Mouse (Mus musculus) limb, embryonic 14.5 days (tissue): ENCODE measurements at regions not wholly inside any gene's neighbourhood (a gene's known extent, or its start where the extent isn't known, plus 50 kb on each side); places are given as distances from the start of the nearest gene placed in this dataset.

Experiments used
- ATAC-seq: fragments of 200-750 bp; cut with Nextera tagmentation; 2 replicates; pipeline ENCODE4 v1.8.0; 2017; ENCODE audit warnings: low read depth, moderate number of reproducible peaks, moderate TSS enrichment; ENCODE audit not compliant: low FRiP score
- DNase-seq: peaks from one replicate; pipeline ENCODE4 v3.0.0-alpha.2; 2015; ENCODE audit warnings: low spot score
- H3K27ac ChIP-seq: fragments of 300-500 bp; sonication (generic); replicated peaks from 2 replicates; pipeline ENCODE4 v1.5.1; 2014; ENCODE audit warnings: low read depth, mild to moderate bottlenecking, low read length, moderate library complexity, mixed read lengths
- H3K27me3 ChIP-seq: fragments of 300-500 bp; sonication (generic); 2 replicates; pipeline ENCODE4 v1.6.1; 2014; ENCODE audit warnings: low read length, mixed read lengths; ENCODE audit not compliant: control insufficient read depth, insufficient read depth
- H3K36me3 ChIP-seq: fragments of 300-500 bp; sonication (generic); 2 replicates; pipeline ENCODE4 v1.6.1; 2014; ENCODE audit warnings: mild to moderate bottlenecking, low read length, moderate library complexity, mixed read lengths; ENCODE audit not compliant: control insufficient read depth, insufficient read depth
- H3K4me1 ChIP-seq: fragments of 300-500 bp; sonication (generic); 2 replicates; pipeline ENCODE4 v1.6.1; 2014; ENCODE audit warnings: antibody characterized with exemption, low read length, mixed read lengths; ENCODE audit not compliant: control insufficient read depth, insufficient read depth
- H3K4me2 ChIP-seq: fragments of 300-500 bp; sonication (generic); replicated peaks from 2 replicates; pipeline ENCODE4 v1.6.1; 2014; ENCODE audit warnings: low read depth, mild to moderate bottlenecking, low read length, moderate library complexity; ENCODE audit not compliant: severe bottlenecking
- H3K4me3 ChIP-seq: fragments of 300-500 bp; sonication (generic); replicated peaks from 2 replicates; pipeline ENCODE4 v1.5.1; 2014; ENCODE audit warnings: low read length
- H3K9ac ChIP-seq: fragments of 300-500 bp; sonication (generic); 2 replicates; pipeline ENCODE4 v1.6.1; 2014; ENCODE audit warnings: mild to moderate bottlenecking, low read depth, low read length, moderate library complexity; ENCODE audit not compliant: severe bottlenecking
- H3K9me3 ChIP-seq: fragments of 300-500 bp; sonication (generic); 2 replicates; pipeline ENCODE4 v1.6.1; 2016; ENCODE audit warnings: low read length; ENCODE audit not compliant: control insufficient read depth
- POLR2A ChIP-seq: fragments of 200-500 bp; IDR thresholded peaks from 2 replicates; pipeline ENCODE4 v1.8.0; 2012; ENCODE audit warnings: inconsistent platforms, mild to moderate bottlenecking, moderate library complexity, borderline replicate concordance; ENCODE audit not compliant: insufficient read depth, insufficient read length; ENCODE audit errors: extremely low read depth
- WGBS: fragments of 180-500 bp; shearing (Covaris S2); extraction: QIAGEN DNeasy Blood & Tissue Kit; methylation state at CpG from one replicate; pipeline ENCODE4 v1.1.7; 2014; 5-methylcytosine and 5-hydroxymethylcytosine counted together

- TF ChIP-seq POLR2A, result no peak
- Histone ChIP-seq H3K4me1 (peaks cover 10% of the 10 kb centered on the region; the same call in 1 of the 2 replicates), H3K27ac (no peak overlapping the region), H3K36me3 (no peaks in the 10 kb centered on the region), H3K4me2 (no peak overlapping the region), H3K4me3 (no peak overlapping the region), H3K9ac (no peak overlapping the region), H3K27me3 (no peaks in the 10 kb centered on the region), H3K9me3 (no peaks in the 10 kb centered on the region)
- no peak for ATAC-seq
- 84% methylated on average over 6 of the region's 6 CpGs for WGBS
- DNase-seq, result no peak
These were observed 346.1 kb downstream of the Wdr11 start for GRCm38 (mm10) chr7:129937715-129938114.

DNA sequence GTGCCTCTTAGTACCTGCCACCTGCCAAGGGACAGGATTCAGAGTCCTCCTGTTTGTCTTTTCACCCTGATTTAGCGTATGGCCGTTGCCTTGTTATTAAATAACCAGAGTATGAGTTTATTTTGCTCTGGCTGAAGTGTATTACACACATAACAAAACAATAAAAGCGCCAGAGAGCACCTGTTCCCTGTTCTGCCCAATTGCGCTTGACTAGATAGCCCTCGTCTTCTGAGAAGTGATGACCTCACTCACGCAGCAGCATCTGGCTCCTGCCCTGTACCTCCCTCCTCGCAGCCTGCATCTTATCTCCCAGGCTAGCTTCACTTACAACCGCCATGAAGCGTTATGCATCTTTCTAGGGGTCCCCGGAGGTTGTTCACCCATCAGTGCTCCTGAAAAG lies 346.5 kb downstream of the Wdr11 start:
- H3K9ac ChIP-seq, result no peak overlapping the region
- TF ChIP-seq POLR2A, result no peak
- WGBS, result 83% methylated on average over 10 of the region's 10 CpGs
- no peak overlapping the region for H3K27ac ChIP-seq
- DNase-seq, result no peak
- ATAC-seq, result no peak
- no peak overlapping the region for H3K4me3 ChIP-seq
- no peak overlapping the region for H3K4me2 ChIP-seq
- H3K27me3 ChIP-seq, result no peaks in the 10 kb centered on the region
- H3K4me1 ChIP-seq, result peaks cover 10% of the 10 kb centered on the region; the same call in 1 of the 2 replicates
- no peaks in the 10 kb centered on the region for H3K9me3 ChIP-seq
- no peaks in the 10 kb centered on the region for H3K36me3 ChIP-seq

DNA sequence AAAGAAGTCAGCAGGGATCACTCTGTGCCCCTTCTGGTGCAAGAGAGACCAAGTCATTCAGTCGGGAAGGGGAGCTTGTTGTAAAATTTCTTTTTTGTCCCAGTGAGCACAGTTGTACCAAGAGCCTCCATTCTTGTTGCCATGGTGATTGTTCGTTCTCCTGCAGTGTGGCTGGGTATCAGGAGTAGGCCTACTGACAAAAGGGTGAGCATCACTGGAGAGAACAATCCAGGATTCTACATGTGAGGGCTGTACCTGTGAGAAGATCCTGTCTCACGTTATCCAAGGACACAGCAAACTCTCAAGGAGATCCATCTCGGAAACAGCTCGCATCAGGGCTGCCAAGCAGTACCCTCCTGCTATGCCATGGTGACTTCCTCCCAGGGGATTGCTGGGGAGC lies 347.6 kb downstream of the Wdr11 start:
- 87% methylated on average over 5 of the region's 5 CpGs for WGBS
- H3K36me3 ChIP-seq, result no peaks in the 10 kb centered on the region

DNA sequence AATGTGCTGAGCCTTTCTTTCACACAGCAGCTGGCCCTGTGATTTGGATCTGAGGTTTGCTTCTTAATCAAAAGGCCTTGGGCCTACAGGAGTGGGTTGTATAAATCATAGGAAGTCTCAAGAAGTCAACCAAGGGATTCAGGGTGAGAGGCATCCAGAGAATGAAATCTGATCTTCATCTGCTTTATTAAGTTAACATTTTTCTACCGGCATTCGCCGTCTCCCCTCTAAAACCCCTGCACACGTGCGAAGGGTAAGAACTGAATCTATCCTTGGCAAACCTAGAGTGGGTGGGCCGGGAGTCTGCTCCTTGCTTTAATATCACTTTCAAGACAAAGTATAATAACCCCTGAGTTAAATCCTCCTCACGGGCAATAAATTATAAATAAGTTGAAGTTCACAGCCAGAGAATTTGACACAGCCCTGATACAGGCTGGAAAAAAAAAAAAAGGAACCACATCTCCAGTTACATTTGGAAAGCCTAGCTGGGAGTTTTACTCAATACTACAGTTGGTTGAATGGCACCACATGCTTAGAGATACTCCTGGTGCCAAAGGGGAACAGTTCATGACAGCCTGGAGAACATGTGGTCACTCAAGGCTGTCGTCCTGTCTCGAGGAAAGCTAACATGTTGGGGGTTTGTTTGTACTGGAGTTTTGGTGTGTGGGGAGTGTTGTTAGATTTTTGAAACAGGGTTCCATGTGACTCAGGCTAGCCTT lies 349.8 kb downstream of the Wdr11 start:
- peak; percentile 52 for DNase-seq
- Histone ChIP-seq H3K4me3 (no peak overlapping the region), H3K36me3 (no peaks in the 10 kb centered on the region), H3K27me3 (no peaks in the 10 kb centered on the region), H3K27ac (no peak overlapping the region), H3K9me3 (no peaks in the 10 kb centered on the region), H3K4me2 (no peak overlapping the region), H3K4me1 (peaks cover 10% of the 10 kb centered on the region; the same call in 1 of the 2 replicates), H3K9ac (no peak overlapping the region)
- peak; percentile 41; the same call in 1 of the 2 replicates for ATAC-seq
- no peak for TF ChIP-seq POLR2A
- WGBS, result 26% methylated on average over 9 of the region's 9 CpGs

More for the DNA sequence above, 347.6 kb downstream of the Wdr11 start:
- Histone ChIP-seq H3K9me3 (no peaks in the 10 kb centered on the region), H3K4me2 (no peak overlapping the region), H3K9ac (no peak overlapping the region), H3K27me3 (no peaks in the 10 kb centered on the region), H3K4me3 (no peak overlapping the region), H3K4me1 (peaks cover 10% of the 10 kb centered on the region; the same call in 1 of the 2 replicates), H3K27ac (no peak overlapping the region)
- no peak for ATAC-seq
- DNase-seq, result no peak
- no peak for TF ChIP-seq POLR2A

DNA sequence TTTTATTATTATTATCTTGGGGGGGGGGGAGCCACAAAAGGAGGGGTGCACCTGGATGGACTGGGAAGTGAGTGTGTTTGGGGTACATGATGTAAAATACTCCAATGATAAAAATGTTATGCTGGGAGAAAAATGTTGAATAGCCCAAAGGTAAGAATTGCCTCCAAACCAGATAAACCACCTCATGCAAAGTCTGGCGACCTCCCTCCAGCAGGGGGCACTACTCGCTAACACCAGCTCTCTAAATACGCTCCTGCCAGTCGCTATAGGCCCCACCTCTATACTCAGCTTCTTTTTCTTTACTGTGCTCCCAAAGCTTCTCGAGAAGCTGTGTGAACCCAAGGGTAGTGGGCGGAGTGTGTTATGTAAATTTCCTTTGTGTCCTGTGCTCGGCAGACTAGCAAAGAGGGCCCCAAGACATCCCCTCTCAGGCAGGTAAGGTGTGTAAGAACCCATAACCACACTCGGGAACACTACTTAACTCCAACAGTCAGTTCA lies 357.0 kb downstream of the Wdr11 start:
- no peak overlapping the region for H3K4me3 ChIP-seq
- H3K4me1 ChIP-seq, result no peaks in the 10 kb centered on the region
- no peak for DNase-seq
- H3K9me3 ChIP-seq, result no peaks in the 10 kb centered on the region
- no peak for TF ChIP-seq POLR2A
- H3K27ac ChIP-seq, result no peak overlapping the region
- 74% methylated on average over 8 of the region's 8 CpGs for WGBS
- no peaks in the 10 kb centered on the region for H3K27me3 ChIP-seq
- H3K9ac ChIP-seq, result no peak overlapping the region
- ATAC-seq, result no peak
- no peak overlapping the region for H3K4me2 ChIP-seq
- no peaks in the 10 kb centered on the region for H3K36me3 ChIP-seq
